In genomic region chr11:3530731-3531130, GRCm38 (mm10) we compare ENCODE assay signal across 24 mouse cellular contexts. TPM values are rescaled to one million over a fixed set of nuclear protein-coding genes. Genes with fewer than 3 reads are reported as not detected.
"Had no signal": no experiment of that assay in that cellular context is flagged by ENCODE, and none has a peak within 500 bp of the region (broad histone marks: within the 10 kb centered on the region; RNA-seq: fewer than 3 reads in every experiment).

No protein-coding gene starts in this region.

- H3K4me2 ChIP-seq: heart, embryonic 12.5 days; hindbrain, embryonic 13.5 days; hindbrain, embryonic 15.5 days; kidney, embryonic 15.5 days; limb, embryonic 13.5 days; limb, embryonic 15.5 days; liver, embryonic 12.5 days had no signal

- H3K9ac ChIP-seq: forebrain, postnatal 0 days; heart, embryonic 12.5 days; hindbrain, embryonic 13.5 days; hindbrain, embryonic 15.5 days; kidney, embryonic 15.5 days; limb, embryonic 13.5 days; limb, embryonic 15.5 days; liver, embryonic 12.5 days had no signal

- H3K27me3 ChIP-seq: heart, embryonic 12.5 days; hindbrain, embryonic 13.5 days; hindbrain, embryonic 15.5 days; kidney, embryonic 15.5 days; limb, embryonic 13.5 days; limb, embryonic 15.5 days; liver, embryonic 12.5 days had no signal

- H3K36me3 ChIP-seq: hindbrain, embryonic 15.5 days had no signal

- H3K4me3 ChIP-seq: heart, embryonic 10.5 days; heart, embryonic 12.5 days; hindbrain, embryonic 13.5 days; hindbrain, embryonic 15.5 days; kidney, embryonic 15.5 days; limb, embryonic 13.5 days; limb, embryonic 15.5 days; liver, embryonic 12.5 days had no signal

- H3K9me3 ChIP-seq: heart, embryonic 10.5 days; heart, embryonic 12.5 days; hindbrain, embryonic 13.5 days; hindbrain, embryonic 15.5 days; kidney, embryonic 15.5 days; limb, embryonic 13.5 days; limb, embryonic 15.5 days; liver, embryonic 12.5 days had no signal

- ATAC-seq: forebrain, postnatal 0 days; hindbrain, postnatal 0 days; liver, embryonic 12.5 days had no signal

- DNase-seq: forebrain, postnatal 0 days; gastrocnemius, postnatal 10 days; gastrocnemius, postnatal 25 days; heart, adult 18-20 months; kidney, adult 11 months; kidney, adult 9 months; kidney, postnatal 36 days; layer of hippocampus, adult 9-11 months; layer of hippocampus, postnatal 36 days; left cerebral cortex, postnatal 4 days had no signal

- H3K27ac ChIP-seq: heart, embryonic 10.5 days; hindbrain, embryonic 13.5 days; hindbrain, embryonic 15.5 days; hindbrain, postnatal 0 days; kidney, embryonic 15.5 days; kidney, postnatal 0 days; limb, embryonic 13.5 days; limb, embryonic 15.5 days; liver, embryonic 12.5 days had no signal

RNA-seq across cellular contexts. Expression of gene Inpp5j, which starts 26.1 kb away (rescaled TPM):
- total RNA-seq: hematopoietic stem cell, adult 5-6 weeks; liver, adult 2 months had no signal

RNA-seq across cellular contexts. Expression of gene Pla2g3, which starts 42.6 kb away (rescaled TPM):
- total RNA-seq: gastrocnemius, adult 18-20 months; gastrocnemius, postnatal 25 days; heart, postnatal 36 days; hematopoietic stem cell, adult 5-6 weeks; liver, adult 2 months had no signal
